8 mouse cellular contexts compared by ENCODE assay signal in genomic region chr15:67901191-67901601, GRCm38 (mm10).
A peak's percentile ranks its signal among the peaks of the same experiment; 100 is the strongest.
DNase-seq lines count a peak whose midpoint lies in the region; ATAC-seq and TF ChIP-seq lines count a peak whose summit lies in the region.
"Had no signal": no experiment of that assay in that cellular context is flagged by ENCODE, and none has a peak within 500 bp of the region (broad histone marks: within the 10 kb centered on the region; RNA-seq: fewer than 3 reads in every experiment).

No protein-coding gene starts in this region.

- H3K4me3 ChIP-seq in hindbrain, embryonic 14.5 days (replicated peaks; ENCODE audit: low read length): no peak overlapping the region
- no peak overlapping the region for H3K4me3 ChIP-seq in hindbrain, embryonic 12.5 days
- H3K4me3 ChIP-seq in lung, postnatal 0 days (ENCODE audit: low read depth, low read length): no peak overlapping the region

- H3K4me2 ChIP-seq in hindbrain, embryonic 14.5 days (replicated peaks): no peak overlapping the region
- H3K4me2 ChIP-seq in hindbrain, embryonic 12.5 days (replicated peaks): no peak overlapping the region
- no peak overlapping the region for H3K4me2 ChIP-seq in lung, postnatal 0 days (replicated peaks; ENCODE audit: low read depth, low read length)

- intact Hi-C loops in gastrocnemius, postnatal 36 days (cut with DNase I): no loop called here

- H3K9ac ChIP-seq in hindbrain, embryonic 14.5 days: no peak overlapping the region
- no peak overlapping the region for H3K9ac ChIP-seq in hindbrain, embryonic 12.5 days
- H3K9ac ChIP-seq in lung, postnatal 0 days (replicated peaks; ENCODE audit: low read depth): no peak overlapping the region

- H3K27me3 ChIP-seq in hindbrain, embryonic 14.5 days (ENCODE audit: control insufficient read depth, insufficient read depth, low read length): no peaks in the 10 kb centered on the region
- H3K27me3 ChIP-seq in hindbrain, embryonic 12.5 days: no peaks in the 10 kb centered on the region
- no peaks in the 10 kb centered on the region for H3K27me3 ChIP-seq in lung, postnatal 0 days (replicated peaks; ENCODE audit: insufficient read depth, low read length)

- TF ChIP-seq CTCF in lung, postnatal 0 days (IDR thresholded peaks at IDR 0.05): no peak

- 59% methylated on average over 7 of the region's 7 CpGs for WGBS in hindbrain, embryonic 14.5 days
- WGBS in hindbrain, embryonic 12.5 days: 75% methylated on average over 7 of the region's 7 CpGs
- 64% methylated on average over 7 of the region's 7 CpGs for WGBS in lung, postnatal 0 days

- no peaks in the 10 kb centered on the region for H3K4me1 ChIP-seq in hindbrain, embryonic 14.5 days (replicated peaks; ENCODE audit: control insufficient read depth, insufficient read depth, low read length)
- no peaks in the 10 kb centered on the region for H3K4me1 ChIP-seq in hindbrain, embryonic 12.5 days
- H3K4me1 ChIP-seq in lung, postnatal 0 days (ENCODE audit: insufficient read depth, low read depth, low read length): no peaks in the 10 kb centered on the region

- H3K36me3 ChIP-seq in hindbrain, embryonic 14.5 days (replicated peaks; ENCODE audit: control insufficient read depth, insufficient read depth): no peaks in the 10 kb centered on the region
- no peaks in the 10 kb centered on the region for H3K36me3 ChIP-seq in hindbrain, embryonic 12.5 days
- no peaks in the 10 kb centered on the region for H3K36me3 ChIP-seq in lung, postnatal 0 days (ENCODE audit: insufficient read depth, low read length)
- H3K36me3 ChIP-seq: G1E had no signal

- ATAC-seq in hindbrain, embryonic 14.5 days (ENCODE audit: low FRiP score): peak; percentile 55
- ATAC-seq in hindbrain, embryonic 12.5 days (ENCODE audit: low FRiP score): no peak
- ATAC-seq in lung, postnatal 0 days: peak; percentile 51
- ATAC-seq in megakaryocyte progenitor cell, adult 5-6 weeks (replicated peaks; ENCODE audit: poor library complexity): no peak

- TF ChIP-seq EP300 in lung, postnatal 0 days (IDR thresholded peaks at IDR 0.05): no peak

- no peak overlapping the region for H3K27ac ChIP-seq in hindbrain, embryonic 14.5 days
- no peak overlapping the region for H3K27ac ChIP-seq in hindbrain, embryonic 12.5 days
- H3K27ac ChIP-seq in lung, postnatal 0 days (ENCODE audit: low read length): no peak overlapping the region

- no peaks in the 10 kb centered on the region for H3K9me3 ChIP-seq in hindbrain, embryonic 14.5 days (ENCODE audit: control insufficient read depth, low read length)
- H3K9me3 ChIP-seq in hindbrain, embryonic 12.5 days (replicated peaks): no peaks in the 10 kb centered on the region
- H3K9me3 ChIP-seq in lung, postnatal 0 days (ENCODE audit: low read length): no peaks in the 10 kb centered on the region
- H3K9me3 ChIP-seq: G1E had no signal

- DNase-seq in hindbrain, embryonic 14.5 days (ENCODE audit: low spot score): peak; percentile 42
- DNase-seq in brain, embryonic 18.5 days (ENCODE audit: low read depth, low spot score): peak; percentile 22
- peak; percentile 38 to 61 for DNase-seq in gastrocnemius, postnatal 36 days
- DNase-seq in lung, postnatal 0 days (ENCODE audit: low spot score): peak; percentile 11
- DNase-seq in thymus, postnatal 10 days (ENCODE audit: low spot score in 2 of 2): no peak

Comparison
In these comparisons a context has a peak if more than half of its experiments do, and no peak if none do; other contexts are left out.
1. ATAC-seq: peak in hindbrain, embryonic 14.5 days (single experiment) and lung, postnatal 0 days (single experiment); none in hindbrain, embryonic 12.5 days (single experiment) and megakaryocyte progenitor cell, adult 5-6 weeks (single experiment).
2. DNase-seq: peak in hindbrain, embryonic 14.5 days (single experiment), brain, embryonic 18.5 days (single experiment), gastrocnemius, postnatal 36 days (2 of 2) and lung, postnatal 0 days (single experiment); none in thymus, postnatal 10 days (0 of 2).